Mouse (Mus musculus): ENCODE data around the gene Heatr1.
"Not testable (repeated sequence)": the region's sequence is repeated elsewhere in the genome, so short reads cannot be mapped to it uniquely, and the experiment has no call there.

Gene Heatr1

GRCm38 (mm10) chr13:12454686-12455390 is 60.0 kb downstream of the Heatr1 start:
- no peak for DNase-seq (ENCODE audit: low spot score)

DNA sequence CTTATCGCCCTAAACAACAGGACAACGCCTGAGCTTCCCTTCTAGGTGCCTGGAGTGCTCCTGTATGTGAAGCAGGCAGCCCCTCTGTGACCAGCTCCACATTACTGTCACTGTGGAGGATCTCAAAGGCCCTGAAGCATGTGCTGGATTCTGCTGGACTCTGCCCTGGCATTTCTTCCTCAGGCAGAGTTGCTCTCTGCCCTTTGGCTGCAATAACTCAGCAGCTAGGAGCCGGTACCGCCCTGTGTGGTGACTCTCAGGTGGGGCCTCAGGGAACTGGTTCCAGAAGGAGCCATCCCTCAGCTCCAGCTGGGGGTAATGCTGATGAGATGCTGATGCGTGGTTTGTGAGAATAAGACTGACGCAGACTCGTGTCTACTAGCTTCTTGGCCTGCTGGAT is 61.9 kb downstream of the Heatr1 start:
- DNase-seq (ENCODE audit: low spot score): no peak

DNA sequence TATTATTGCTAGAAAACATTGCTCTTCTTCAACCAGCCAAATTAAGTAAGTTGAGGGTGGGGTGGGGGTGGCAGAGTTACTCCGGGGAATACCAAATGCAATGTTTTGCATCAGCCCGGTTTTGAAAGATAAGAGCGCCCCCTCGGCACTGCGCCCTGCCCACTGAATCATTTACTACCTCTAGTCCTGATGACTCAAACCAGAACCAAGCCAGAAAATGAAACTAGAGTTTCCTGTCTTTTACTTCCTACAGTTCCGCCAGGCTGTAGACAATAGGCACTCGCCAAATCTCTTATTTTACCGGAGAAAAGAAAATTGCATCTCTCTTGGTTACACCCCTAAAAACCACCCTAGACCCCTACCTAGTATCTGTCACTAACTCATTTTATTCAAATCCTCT is 65.6 kb downstream of the Heatr1 start:
- DNase-seq (ENCODE audit: low spot score): no peak

DNA sequence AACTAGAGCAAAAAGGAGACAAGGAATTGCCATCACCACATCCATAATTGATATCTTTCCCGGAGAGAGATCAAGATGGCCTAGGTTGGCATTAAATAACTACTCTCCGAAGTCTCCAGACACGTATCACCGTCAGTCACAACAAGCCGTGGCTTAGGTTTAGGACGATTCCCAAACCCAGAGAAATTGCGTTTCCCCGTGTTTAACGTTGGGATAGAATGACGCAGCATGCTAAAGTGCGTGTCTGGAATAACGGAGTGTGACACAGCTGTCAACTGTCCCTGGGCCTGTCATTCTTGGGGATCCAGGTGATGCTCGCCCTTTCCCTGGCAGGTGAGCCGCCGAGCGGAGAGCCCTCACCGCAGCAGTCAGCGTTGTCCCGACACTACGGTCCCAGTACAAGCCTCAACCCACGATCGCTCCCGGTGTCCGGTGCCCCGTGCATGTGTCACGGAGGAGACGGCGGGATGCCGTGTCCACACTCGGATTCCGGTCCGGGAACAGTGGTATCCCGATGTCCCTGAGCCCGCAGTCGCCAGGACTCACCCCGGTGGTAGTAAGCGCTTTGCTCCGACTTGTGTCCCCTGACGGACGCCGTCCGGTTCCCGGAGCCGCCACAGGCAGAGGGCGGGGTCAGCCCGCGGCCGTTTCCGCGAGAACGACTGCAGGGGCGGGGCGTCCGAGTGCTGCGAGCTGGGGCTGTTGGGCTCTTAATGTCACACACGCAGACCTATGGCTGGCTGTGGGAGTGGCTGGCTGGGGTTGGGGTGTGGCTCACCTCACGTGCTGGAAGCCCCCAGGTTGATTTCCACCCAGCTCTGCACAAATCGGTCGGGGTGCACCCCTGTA is 66.3 kb downstream of the Heatr1 start:
- peak; percentile 93 for DNase-seq (ENCODE audit: low spot score)

DNA sequence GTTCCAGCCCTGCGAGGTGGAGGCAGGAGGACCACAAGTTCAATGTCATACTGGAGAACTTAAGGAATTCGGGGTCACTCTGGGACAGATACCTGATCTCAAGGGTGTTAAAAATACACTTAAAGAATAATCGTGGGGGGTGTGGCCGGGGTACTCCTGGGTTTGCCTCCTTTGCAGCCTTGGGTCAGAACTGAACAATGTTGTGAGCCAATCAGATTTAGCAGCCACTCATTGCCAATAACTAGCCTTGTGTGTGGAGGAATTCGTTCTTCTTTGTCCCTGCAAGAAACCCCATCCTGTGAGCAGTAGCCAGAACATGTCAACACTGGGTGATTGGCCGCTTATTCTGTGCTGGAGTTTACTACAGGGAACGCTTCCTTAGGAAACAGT is 66.9 kb downstream of the Heatr1 start:
- no peak for DNase-seq (ENCODE audit: low spot score)

- no peak for DNase-seq (ENCODE audit: low spot score)
Observed at GRCm38 (mm10) chr13:12462623-12463022, 67.8 kb downstream of the Heatr1 start.

GRCm38 (mm10) chr13:12464159-12464558 is 69.3 kb downstream of the Heatr1 start:
- not testable (repeated sequence) for DNase-seq (ENCODE audit: low spot score)

DNA sequence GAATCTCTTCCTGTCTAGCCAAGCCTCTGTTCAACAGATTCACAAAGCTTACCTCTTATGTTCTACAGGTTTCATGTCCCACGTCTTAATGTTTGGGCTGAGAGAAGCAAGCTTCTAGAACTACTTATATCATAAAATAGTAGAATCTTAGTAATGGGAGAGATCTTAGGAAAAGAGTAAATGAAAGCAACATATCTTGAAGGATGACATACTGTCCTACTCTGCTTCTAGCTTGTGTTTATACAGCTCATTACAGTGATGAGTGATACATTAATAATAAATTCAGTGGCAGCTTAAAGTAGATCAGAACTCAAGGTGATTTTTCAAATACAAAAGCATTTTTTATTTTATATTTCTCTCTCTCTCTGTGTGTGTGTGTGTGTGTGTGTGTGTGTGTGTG is 70.0 kb downstream of the Heatr1 start, which contains the start of gene Lgals8:
Gene Lgals8 (minus strand): TSS at position 101 of the 400 bp plus-strand sequence.
- DNase-seq (ENCODE audit: low spot score): no peak

- DNase-seq (ENCODE audit: low spot score): no peak
Observed at GRCm38 (mm10) chr13:12468488-12468887, 73.7 kb downstream of the Heatr1 start.

DNA sequence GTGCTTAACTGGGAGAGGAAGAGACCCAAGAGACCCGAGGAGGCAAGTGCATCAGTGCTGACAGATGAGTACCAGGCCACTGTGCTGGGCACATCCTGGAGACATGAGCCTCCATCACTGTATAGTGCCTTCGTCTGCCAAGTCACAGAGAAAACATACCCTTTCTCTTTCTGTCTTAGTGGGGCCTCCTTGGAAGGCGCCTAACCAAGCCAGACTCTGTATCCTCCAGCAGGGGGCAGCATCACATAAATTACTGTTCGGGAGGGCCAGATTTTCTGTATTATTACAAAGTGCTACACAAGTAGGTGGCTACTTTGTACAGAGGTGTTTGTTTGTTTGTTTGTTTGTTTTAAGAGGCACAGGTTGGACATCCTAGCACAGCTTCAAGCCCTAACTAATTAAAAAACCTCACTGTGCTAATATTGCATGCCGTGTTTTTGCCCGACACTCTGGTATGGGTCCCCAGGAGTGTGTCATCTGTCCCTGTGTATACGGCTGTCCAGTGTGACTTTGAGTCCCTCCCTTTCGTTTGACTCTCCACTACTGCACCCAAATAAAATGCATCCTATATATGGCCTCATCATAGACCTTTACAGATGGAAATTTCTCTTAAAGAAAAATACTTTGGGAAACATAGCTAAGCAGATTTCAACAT is 79.0 kb downstream of the Heatr1 start:
- DNase-seq (ENCODE audit: low spot score): peak; percentile 90

DNA sequence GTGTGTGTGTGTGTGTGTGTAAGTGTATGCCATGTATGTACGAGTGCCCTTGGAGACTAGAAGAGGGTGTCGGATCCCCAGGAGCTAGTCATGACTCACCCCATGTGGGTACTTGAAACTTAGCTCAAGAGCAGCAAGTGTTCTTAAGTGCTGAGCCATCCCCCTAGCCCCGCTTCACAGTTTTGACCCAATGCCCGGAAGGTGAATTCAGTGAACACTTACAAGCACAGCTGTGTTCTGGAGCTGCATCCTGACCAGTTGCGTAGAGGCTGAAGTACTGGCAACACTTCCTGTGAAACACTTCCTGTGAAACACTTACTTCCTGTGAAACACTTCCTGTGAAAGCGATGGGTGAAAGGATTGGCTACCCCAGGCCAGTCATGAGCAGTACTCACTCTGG is 80.4 kb downstream of the Heatr1 start:
- DNase-seq (ENCODE audit: low spot score): no peak

DNA sequence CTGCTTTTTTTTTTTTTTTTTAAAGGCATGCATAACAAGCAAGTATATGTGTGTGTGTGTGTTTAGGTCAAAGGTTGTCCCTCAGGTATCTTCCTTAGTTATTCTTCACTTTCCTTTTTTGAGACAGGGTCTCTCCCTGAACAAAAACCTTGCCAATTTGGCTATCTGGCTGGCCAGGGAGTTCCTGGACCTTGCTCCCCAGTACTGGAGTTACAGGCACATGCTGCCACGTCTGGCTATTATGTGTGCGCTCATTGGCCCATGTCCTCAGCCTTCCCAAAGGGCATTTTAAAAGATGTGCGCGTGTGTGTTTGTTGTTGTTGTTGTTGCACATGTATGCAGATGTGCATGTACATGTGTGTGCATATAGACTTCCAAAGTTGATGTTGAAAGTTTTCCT is 82.1 kb downstream of the Heatr1 start:
- no peak for DNase-seq (ENCODE audit: low spot score)

DNA sequence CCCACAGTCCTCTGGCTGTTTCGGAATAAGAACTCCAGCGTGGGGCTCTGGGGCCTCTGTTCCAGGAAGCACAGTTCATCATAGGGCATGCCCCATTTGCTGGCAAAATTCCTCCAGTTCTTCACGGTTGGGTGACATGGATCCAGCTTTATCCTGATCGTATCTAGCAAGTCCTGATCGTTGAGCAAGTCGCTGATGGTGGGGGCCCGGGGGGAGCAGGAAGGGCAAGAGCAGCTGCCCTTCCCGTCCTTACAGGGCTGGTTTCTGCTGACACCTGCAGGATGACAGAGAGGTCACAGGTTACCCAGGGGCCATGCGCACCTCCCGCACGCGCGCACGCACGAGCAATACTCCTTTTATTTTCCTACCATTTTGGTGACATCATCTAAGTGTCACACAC is 83.5 kb downstream of the Heatr1 start:
- DNase-seq (ENCODE audit: low spot score): no peak

- no peak for DNase-seq (ENCODE audit: low spot score)
Observed at GRCm38 (mm10) chr13:12479802-12480201, 85.0 kb downstream of the Heatr1 start.

DNA sequence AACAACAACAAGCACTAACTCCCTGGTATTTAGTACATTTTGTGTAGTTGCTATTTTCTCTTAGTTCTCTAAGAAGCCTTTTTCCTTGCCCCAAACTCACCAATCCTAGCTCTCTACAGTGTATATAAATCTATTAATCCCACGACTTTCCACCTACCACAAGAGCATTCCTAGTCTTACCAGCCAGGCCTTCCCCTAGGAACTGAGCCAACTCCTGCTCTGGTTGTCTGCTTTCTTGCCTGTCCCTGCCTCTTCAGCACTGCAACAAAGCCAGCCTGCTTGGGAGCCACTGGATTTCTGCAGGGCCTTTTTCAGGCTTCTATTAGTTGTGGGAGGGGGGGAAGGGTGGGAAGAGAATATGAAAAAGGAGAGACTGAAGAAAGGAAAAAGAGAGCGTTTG is 90.4 kb downstream of the Heatr1 start:
- DNase-seq (ENCODE audit: low spot score): no peak

DNA sequence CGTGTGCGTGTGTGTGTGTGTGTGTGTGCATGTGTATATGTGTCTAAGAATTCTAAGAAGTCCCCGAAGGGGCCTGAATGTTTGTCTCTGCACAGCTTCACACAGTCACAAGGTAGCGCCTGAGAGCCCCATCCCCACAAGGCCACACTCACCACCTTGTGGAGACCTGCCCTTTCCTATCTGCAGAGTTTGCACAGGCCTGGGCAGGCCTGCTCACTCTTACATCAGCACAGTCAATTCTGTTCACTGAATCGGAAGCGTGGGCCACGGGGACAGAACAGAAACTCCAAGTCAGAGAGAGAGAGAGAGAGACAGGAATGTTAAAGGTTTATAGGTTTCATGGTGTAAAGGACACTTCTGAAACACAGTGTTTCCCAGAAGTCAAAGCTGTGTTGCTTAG is 90.8 kb downstream of the Heatr1 start:
- DNase-seq (ENCODE audit: low spot score): no peak

Measured in embryo, embryonic 10.5 days (tissue).